10 mouse cellular contexts compared by ENCODE assay signal in the genomic region with DNA sequence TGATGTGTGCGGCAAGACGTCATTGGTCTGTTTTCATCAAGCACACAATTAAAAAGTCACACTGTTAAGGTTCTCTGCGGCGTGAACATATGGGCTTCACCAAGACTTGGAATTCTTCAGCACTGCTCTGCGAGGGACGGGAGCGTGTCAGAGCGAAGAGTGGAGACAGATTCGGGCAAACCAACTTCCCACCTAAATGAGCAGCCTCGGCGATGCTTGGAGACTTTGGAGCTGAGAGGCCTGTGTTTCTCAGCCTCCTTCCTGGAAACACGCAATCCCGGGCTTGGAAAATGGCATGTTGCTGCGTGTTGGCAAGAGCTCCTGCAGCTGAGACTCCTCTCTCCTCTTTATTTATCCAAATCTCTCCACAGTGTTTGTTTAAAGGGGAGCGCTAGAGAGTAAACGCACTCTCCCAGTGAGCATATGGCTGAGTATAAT.
DNase-seq lines count a peak whose midpoint lies in the region; ATAC-seq lines count a peak whose summit lies in the region.
"Had no signal": no experiment of that assay in that cellular context is flagged by ENCODE, and none has a peak within 500 bp of the region (broad histone marks: within the 10 kb centered on the region; RNA-seq: fewer than 3 reads in every experiment).

No protein-coding gene starts in this region.

- no peak overlapping the region for H3K4me3 ChIP-seq in heart, embryonic 10.5 days
- no peak overlapping the region for H3K4me3 ChIP-seq in heart, embryonic 12.5 days
- H3K4me3 ChIP-seq: limb, embryonic 12.5 days had no signal

- H3K4me2 ChIP-seq in heart, embryonic 12.5 days, result no peak overlapping the region
- H3K4me2 ChIP-seq: limb, embryonic 12.5 days had no signal

- H3K36me3 ChIP-seq in heart, embryonic 10.5 days, result peaks cover 43% of the 10 kb centered on the region
- H3K36me3 ChIP-seq in heart, embryonic 12.5 days, result peaks cover 57% of the 10 kb centered on the region
- H3K36me3 ChIP-seq: limb, embryonic 12.5 days had no signal

- H3K9ac ChIP-seq in heart, embryonic 12.5 days, result no peak overlapping the region
- H3K9ac ChIP-seq: limb, embryonic 12.5 days had no signal

- no peak for ATAC-seq in heart, embryonic 12.5 days (ENCODE audit: insufficient number of reproducible peaks, low FRiP score)

- DNase-seq in heart, embryonic 10.5 days (ENCODE audit: low spot score), result no peak
- DNase-seq in heart, adult 11 months, result no peak
- DNase-seq in brain, embryonic 18.5 days (ENCODE audit: low read depth, low spot score), result peak; percentile 83
- peak; percentile 42 for DNase-seq in large intestine, adult 2 months (ENCODE audit: low read depth, low spot score)
- DNase-seq in lung, postnatal 25 days (ENCODE audit: low spot score), result peak; percentile 19
- no peak for DNase-seq in adrenal gland, adult 2 months
- no peak for DNase-seq in T-cell, adult 2 months (ENCODE audit: low spot score)

- no peaks in the 10 kb centered on the region for H3K27me3 ChIP-seq in heart, embryonic 10.5 days (ENCODE audit: insufficient read depth, poor library complexity, severe bottlenecking)
- H3K27me3 ChIP-seq in heart, embryonic 12.5 days (replicated peaks), result no peaks in the 10 kb centered on the region
- H3K27me3 ChIP-seq: CH12.LX; limb, embryonic 12.5 days had no signal

- H3K27ac ChIP-seq in heart, embryonic 10.5 days, result 0 out of 2 replicates have a peak overlapping the region, but pooled peaks have one; percentile 8
- H3K27ac ChIP-seq in heart, embryonic 12.5 days (ENCODE audit: poor library complexity, severe bottlenecking), result no peak overlapping the region
- H3K27ac ChIP-seq: limb, embryonic 12.5 days had no signal

- peaks cover 43% of the 10 kb centered on the region for H3K4me1 ChIP-seq in heart, embryonic 10.5 days
- H3K4me1 ChIP-seq in heart, embryonic 12.5 days (replicated peaks), result peaks cover 41% of the 10 kb centered on the region

- WGBS in heart, embryonic 10.5 days, result 69% methylated on average over 16 of the region's 16 CpGs
- 23% methylated on average over 16 of the region's 16 CpGs for WGBS in large intestine, adult 2 months
- 65% methylated on average over 16 of the region's 16 CpGs for WGBS in heart, embryonic 12.5 days

- no peaks in the 10 kb centered on the region for H3K9me3 ChIP-seq in heart, embryonic 10.5 days
- no peaks in the 10 kb centered on the region for H3K9me3 ChIP-seq in heart, embryonic 12.5 days (replicated peaks)
- H3K9me3 ChIP-seq: limb, embryonic 12.5 days had no signal

Comparison
In these comparisons a context has a peak if more than half of its experiments do, and no peak if none do; other contexts are left out.
1. DNase-seq: peak in brain, embryonic 18.5 days (single experiment), large intestine, adult 2 months (single experiment) and lung, postnatal 25 days (single experiment); none in heart, embryonic 10.5 days (single experiment), heart, adult 11 months (single experiment), adrenal gland, adult 2 months (single experiment) and T-cell, adult 2 months (single experiment).